Comparison of ENCODE assay signal across 16 mouse cellular contexts in the genomic region with DNA sequence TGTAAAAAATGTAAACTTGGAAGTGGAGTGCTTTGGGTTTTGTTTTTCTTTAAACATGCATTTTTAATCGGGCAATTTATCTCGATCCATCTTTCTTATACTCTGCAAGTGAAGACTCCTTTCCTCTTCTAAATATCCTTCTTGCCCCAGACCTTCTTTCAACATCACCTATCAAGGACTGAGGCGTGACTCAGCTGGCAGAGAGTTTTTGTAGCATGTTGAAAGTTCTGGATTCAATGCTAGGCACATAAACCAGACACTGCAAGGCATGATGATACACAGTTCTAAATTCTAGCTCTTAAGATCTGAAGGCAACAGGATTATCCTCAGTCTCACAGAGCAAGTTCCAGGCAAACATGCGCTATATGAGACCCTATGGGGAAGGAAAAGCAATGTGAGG.
"Had no signal": no experiment of that assay in that cellular context is flagged by ENCODE, and none has a peak within 500 bp of the region (broad histone marks: within the 10 kb centered on the region; RNA-seq: fewer than 3 reads in every experiment).

No protein-coding gene starts in this region.

- DNase-seq: heart, postnatal 10 days; heart, postnatal 14 days; heart, postnatal 36 days; heart, postnatal 4 days; kidney, adult 11 months; kidney, adult 18-20 months; kidney, adult 2 months; kidney, adult 8-10 months; kidney, adult 9 months; kidney, postnatal 10 days; kidney, postnatal 14 days; kidney, postnatal 25 days; kidney, postnatal 36 days; kidney, postnatal 4 days; layer of hippocampus, adult 9-11 months; layer of hippocampus, postnatal 36 days had no signal
